Mouse (Mus musculus): Measurements from ENCODE around the gene Tctex1d2.

Gene Tctex1d2

GRCm38 (mm10) chr16:32472276-32473015 lies 52.9 kb downstream of the Tctex1d2 start:
- DNase-seq, result no peak

GRCm38 (mm10) chr16:32477315-32477714 lies 57.8 kb downstream of the Tctex1d2 start:
- DNase-seq, result no peak
